10 mouse cellular contexts compared by ENCODE assay signal in genomic region chr10:79806972-79807371, GRCm38 (mm10). TPM values are rescaled to one million over a fixed set of nuclear protein-coding genes. Genes with fewer than 3 reads are reported as not detected.
DNase-seq lines count a peak whose midpoint lies in the region; ATAC-seq and TF ChIP-seq lines count a peak whose summit lies in the region.
"Had no signal": no experiment of that assay in that cellular context is flagged by ENCODE, and none has a peak within 500 bp of the region (broad histone marks: within the 10 kb centered on the region; RNA-seq: fewer than 3 reads in every experiment).

No protein-coding gene starts in this region.

- no peaks in the 10 kb centered on the region for H3K27me3 ChIP-seq in kidney, embryonic 16.5 days (ENCODE audit: insufficient read depth, low read length)
- H3K27me3 ChIP-seq in heart, embryonic 13.5 days (replicated peaks), result no peaks in the 10 kb centered on the region
- no peaks in the 10 kb centered on the region for H3K27me3 ChIP-seq in liver, embryonic 14.5 days (ENCODE audit: control insufficient read depth, insufficient read depth, low read length)
- H3K27me3 ChIP-seq in hindbrain, embryonic 16.5 days (replicated peaks; ENCODE audit: control insufficient read depth, insufficient read depth, low read length), result no peaks in the 10 kb centered on the region
- H3K27me3 ChIP-seq in forebrain, embryonic 15.5 days, result no peaks in the 10 kb centered on the region
- H3K27me3 ChIP-seq: Patski had no signal

- ATAC-seq in kidney, embryonic 16.5 days (ENCODE audit: low FRiP score, low TSS enrichment), result no peak
- no peak for ATAC-seq in heart, embryonic 13.5 days (ENCODE audit: extremely low read depth, insufficient number of reproducible peaks, low FRiP score, low TSS enrichment)
- 0 out of 2 replicates have a peak, but pooled peaks have one; percentile 27 for ATAC-seq in liver, embryonic 14.5 days (ENCODE audit: insufficient read depth)
- ATAC-seq in hindbrain, embryonic 16.5 days, result no peak
- no peak for ATAC-seq in forebrain, embryonic 15.5 days (replicated peaks)
- ATAC-seq: forebrain, embryonic 14.5 days; Patski had no signal

- H3K4me1 ChIP-seq in kidney, embryonic 16.5 days (ENCODE audit: insufficient read depth, low read length), result peaks cover 58% of the 10 kb centered on the region
- peaks cover 18% of the 10 kb centered on the region for H3K4me1 ChIP-seq in cortical plate, adult 2 months (ENCODE audit: control insufficient read depth, insufficient read depth, low read length)
- H3K4me1 ChIP-seq in heart, embryonic 13.5 days, result peaks cover 51% of the 10 kb centered on the region
- peaks cover 6 to 9% of the 10 kb centered on the region in 2 experiments for H3K4me1 ChIP-seq in liver, embryonic 14.5 days (replicated peaks; ENCODE audit: control insufficient read depth in 2 of 2, insufficient read depth in 2 of 2, low read length in 1 of 2)
- peaks cover 29% of the 10 kb centered on the region for H3K4me1 ChIP-seq in hindbrain, embryonic 16.5 days (ENCODE audit: control insufficient read depth, insufficient read depth, low read depth, low read length)
- peaks cover 43% of the 10 kb centered on the region for H3K4me1 ChIP-seq in forebrain, embryonic 15.5 days

- DNase-seq in kidney, adult 18-20 months, result no peak
- DNase-seq in liver, embryonic 14.5 days (ENCODE audit: low read depth in 3 of 3, low spot score in 3 of 3), result no peak
- DNase-seq in thymus, postnatal 4 days, result no peak

- no peaks in the 10 kb centered on the region for H3K9me3 ChIP-seq in kidney, embryonic 16.5 days (ENCODE audit: low read length)
- H3K9me3 ChIP-seq in heart, embryonic 13.5 days, result no peaks in the 10 kb centered on the region
- H3K9me3 ChIP-seq in liver, embryonic 14.5 days (ENCODE audit: control insufficient read depth, low read length), result no peaks in the 10 kb centered on the region
- no peaks in the 10 kb centered on the region for H3K9me3 ChIP-seq in hindbrain, embryonic 16.5 days (ENCODE audit: control insufficient read depth, low read length)
- no peaks in the 10 kb centered on the region for H3K9me3 ChIP-seq in forebrain, embryonic 15.5 days

- TF ChIP-seq POLR2A in cortical plate, adult 2 months (IDR thresholded peaks at IDR 0.05; ENCODE audit: extremely low read depth, insufficient read depth, low read length), result no peak

- 77% methylated on average over 10 of the region's 10 CpGs for WGBS in kidney, embryonic 16.5 days
- 71% methylated on average over 10 of the region's 10 CpGs for WGBS in heart, embryonic 13.5 days
- 67% methylated on average over 10 of the region's 10 CpGs for WGBS in liver, embryonic 14.5 days (ENCODE audit: insufficient replicate concordance)
- 85% methylated on average over 10 of the region's 10 CpGs for WGBS in hindbrain, embryonic 16.5 days
- WGBS in forebrain, embryonic 15.5 days, result 88% methylated on average over 10 of the region's 10 CpGs

- peak overlapping the region; percentile 71; the same call in 1 of the 2 replicates for H3K27ac ChIP-seq in kidney, embryonic 16.5 days (ENCODE audit: low read length)
- H3K27ac ChIP-seq in cortical plate, adult 2 months (ENCODE audit: insufficient read depth, low read length), result peak overlapping the region; percentile 20; the same call in 1 of the 2 replicates
- H3K27ac ChIP-seq in heart, embryonic 13.5 days (replicated peaks), result peak overlapping the region; percentile 84
- H3K27ac ChIP-seq in liver, embryonic 14.5 days, result no peak overlapping the region
- no peak overlapping the region for H3K27ac ChIP-seq in hindbrain, embryonic 16.5 days (ENCODE audit: low read depth, low read length)
- H3K27ac ChIP-seq in forebrain, embryonic 15.5 days (replicated peaks), result no peak overlapping the region

- H3K4me3 ChIP-seq in kidney, embryonic 16.5 days (ENCODE audit: low read length), result no peak overlapping the region
- H3K4me3 ChIP-seq in cortical plate, adult 2 months (ENCODE audit: insufficient read depth, low read length), result 0 out of 2 replicates have a peak overlapping the region, but pooled peaks have one; percentile 3
- peak overlapping the region; percentile 32 for H3K4me3 ChIP-seq in heart, embryonic 13.5 days
- H3K4me3 ChIP-seq in liver, embryonic 14.5 days (ENCODE audit: insufficient read depth in 1 of 2, low read depth in 2 of 2, low read length in 2 of 2), result no peak overlapping the region
- H3K4me3 ChIP-seq in hindbrain, embryonic 16.5 days (ENCODE audit: low read length), result no peak overlapping the region
- H3K4me3 ChIP-seq in forebrain, embryonic 15.5 days, result no peak overlapping the region

- H3K36me3 ChIP-seq in kidney, embryonic 16.5 days (ENCODE audit: insufficient read depth, low read length), result peaks cover 28% of the 10 kb centered on the region
- H3K36me3 ChIP-seq in heart, embryonic 13.5 days, result peaks cover 34% of the 10 kb centered on the region
- no peaks in the 10 kb centered on the region for H3K36me3 ChIP-seq in liver, embryonic 14.5 days (replicated peaks; ENCODE audit: control insufficient read depth, insufficient read depth, low read depth)
- peaks cover 25% of the 10 kb centered on the region for H3K36me3 ChIP-seq in hindbrain, embryonic 16.5 days (ENCODE audit: control insufficient read depth, insufficient read depth, low read length)
- peaks cover 49% of the 10 kb centered on the region for H3K36me3 ChIP-seq in forebrain, embryonic 15.5 days

- no peak for TF ChIP-seq CTCF in cortical plate, adult 2 months (IDR thresholded peaks at IDR 0.05; ENCODE audit: extremely low read depth, insufficient read depth, low read length)
- TF ChIP-seq CTCF in liver, embryonic 14.5 days (IDR thresholded peaks at IDR 0.05; ENCODE audit: low read depth), result no peak

- TF ChIP-seq EP300 in liver, embryonic 14.5 days (IDR thresholded peaks at IDR 0.05; ENCODE audit: low read depth), result no peak

- H3K4me2 ChIP-seq in kidney, embryonic 16.5 days (replicated peaks; ENCODE audit: low read depth, low read length), result no peak overlapping the region
- H3K4me2 ChIP-seq in heart, embryonic 13.5 days, result peak overlapping the region; percentile 56
- no peak overlapping the region for H3K4me2 ChIP-seq in liver, embryonic 14.5 days (ENCODE audit: low read depth)
- H3K4me2 ChIP-seq in hindbrain, embryonic 16.5 days (ENCODE audit: low read length), result no peak overlapping the region
- no peak overlapping the region for H3K4me2 ChIP-seq in forebrain, embryonic 15.5 days (replicated peaks)

- H3K9ac ChIP-seq in kidney, embryonic 16.5 days (replicated peaks; ENCODE audit: low read length), result no peak overlapping the region
- H3K9ac ChIP-seq in heart, embryonic 13.5 days, result peak overlapping the region; percentile 63; the same call in 1 of the 2 replicates
- H3K9ac ChIP-seq in liver, embryonic 14.5 days (replicated peaks), result no peak overlapping the region
- H3K9ac ChIP-seq in hindbrain, embryonic 16.5 days (ENCODE audit: low read depth, low read length), result no peak overlapping the region
- H3K9ac ChIP-seq in forebrain, embryonic 15.5 days (replicated peaks), result no peak overlapping the region

RNA-seq across cellular contexts. Expression of gene Palm, which starts 13.6 kb away (rescaled TPM):
- 190 and 194 TPM in 2 replicates for polyA plus RNA-seq in kidney, embryonic 16.5 days (2015; fragmentation: Nextera tagmentation; extraction: Ambion mirVana)
- polyA plus RNA-seq in cortical plate, adult 2 months (2012; rRNA removed), result 294 and 331 TPM in 2 replicates
- 67.1 and 69.3 TPM in 2 replicates for polyA plus RNA-seq in heart, embryonic 13.5 days (2015; fragmentation: Nextera tagmentation; extraction: Ambion mirVana)
- 3.4 and 3.5 TPM in 2 replicates for polyA plus RNA-seq in liver, embryonic 14.5 days (2012; rRNA removed)
- 4.0 and 4.1 TPM in 2 replicates for polyA plus RNA-seq in liver, embryonic 14.5 days (2014; fragmentation: Nextera tagmentation; extraction: Ambion mirVana)
- polyA plus RNA-seq in hindbrain, embryonic 16.5 days (2015; fragmentation: Nextera tagmentation; extraction: Ambion mirVana), result 297 and 309 TPM in 2 replicates
- polyA plus RNA-seq in forebrain, embryonic 15.5 days (2015; fragmentation: Nextera tagmentation; extraction: Ambion mirVana), result 317 and 325 TPM in 2 replicates

RNA-seq across cellular contexts. Expression of gene Misp, which starts 13.8 kb away (rescaled TPM):
- polyA plus RNA-seq in kidney, embryonic 16.5 days (2015; fragmentation: Nextera tagmentation; extraction: Ambion mirVana), result 18.2 and 18.5 TPM in 2 replicates
- polyA plus RNA-seq in cortical plate, adult 2 months (2012; rRNA removed), result 0.13 and 0.21 TPM in 2 replicates
- 1.2 and 1.4 TPM in 2 replicates for polyA plus RNA-seq in heart, embryonic 13.5 days (2015; fragmentation: Nextera tagmentation; extraction: Ambion mirVana)
- 0.13 and 0.18 TPM in 2 replicates for polyA plus RNA-seq in liver, embryonic 14.5 days (2012; rRNA removed)
- polyA plus RNA-seq in liver, embryonic 14.5 days (2014; fragmentation: Nextera tagmentation; extraction: Ambion mirVana), result 0.41 TPM in 1 of 2 replicates, not detected in the other
- 0.46 and 0.59 TPM in 2 replicates for polyA plus RNA-seq in hindbrain, embryonic 16.5 days (2015; fragmentation: Nextera tagmentation; extraction: Ambion mirVana)
- 0.66 and 0.68 TPM in 2 replicates for polyA plus RNA-seq in forebrain, embryonic 15.5 days (2015; fragmentation: Nextera tagmentation; extraction: Ambion mirVana)

RNA-seq across cellular contexts. Expression of gene Prss57, which starts 16.2 kb away (rescaled TPM):
- polyA plus RNA-seq in kidney, embryonic 16.5 days (2015; fragmentation: Nextera tagmentation; extraction: Ambion mirVana), result not detected in 2 replicates
- 1.4 and 2.1 TPM in 2 replicates for polyA plus RNA-seq in cortical plate, adult 2 months (2012; rRNA removed)
- 0.51 TPM in 1 of 2 replicates, not detected in the other for polyA plus RNA-seq in heart, embryonic 13.5 days (2015; fragmentation: Nextera tagmentation; extraction: Ambion mirVana)
- polyA plus RNA-seq in liver, embryonic 14.5 days (2012; rRNA removed), result 1.6 TPM in 2 replicates
- 3.2 and 4.9 TPM in 2 replicates for polyA plus RNA-seq in liver, embryonic 14.5 days (2014; fragmentation: Nextera tagmentation; extraction: Ambion mirVana)
- polyA plus RNA-seq in hindbrain, embryonic 16.5 days (2015; fragmentation: Nextera tagmentation; extraction: Ambion mirVana), result 0.31 TPM in 1 of 2 replicates, not detected in the other
- polyA plus RNA-seq in forebrain, embryonic 15.5 days (2015; fragmentation: Nextera tagmentation; extraction: Ambion mirVana), result 0.25 and 0.43 TPM in 2 replicates
- polyA plus RNA-seq: Patski had no signal

RNA-seq across cellular contexts. Expression of gene Fstl3, which starts 29.9 kb away (rescaled TPM):
- 23.9 and 26.4 TPM in 2 replicates for polyA plus RNA-seq in kidney, embryonic 16.5 days (2015; fragmentation: Nextera tagmentation; extraction: Ambion mirVana)
- 5.7 and 5.9 TPM in 2 replicates for polyA plus RNA-seq in cortical plate, adult 2 months (2012; rRNA removed)
- 23.8 and 27.3 TPM in 2 replicates for polyA plus RNA-seq in heart, embryonic 13.5 days (2015; fragmentation: Nextera tagmentation; extraction: Ambion mirVana)
- polyA plus RNA-seq in liver, embryonic 14.5 days (2012; rRNA removed), result 0.54 and 0.56 TPM in 2 replicates
- 0.18 and 0.23 TPM in 2 replicates for polyA plus RNA-seq in liver, embryonic 14.5 days (2014; fragmentation: Nextera tagmentation; extraction: Ambion mirVana)
- 2.6 and 3.0 TPM in 2 replicates for polyA plus RNA-seq in hindbrain, embryonic 16.5 days (2015; fragmentation: Nextera tagmentation; extraction: Ambion mirVana)
- 0.83 and 0.84 TPM in 2 replicates for polyA plus RNA-seq in forebrain, embryonic 15.5 days (2015; fragmentation: Nextera tagmentation; extraction: Ambion mirVana)

RNA-seq across cellular contexts. Expression of gene Rnf126, which starts 40.2 kb away (rescaled TPM):
- 66.4 and 77.0 TPM in 2 replicates for polyA plus RNA-seq in kidney, embryonic 16.5 days (2015; fragmentation: Nextera tagmentation; extraction: Ambion mirVana)
- 157 TPM in 2 replicates for polyA plus RNA-seq in cortical plate, adult 2 months (2012; rRNA removed)
- 61.4 and 66.3 TPM in 2 replicates for polyA plus RNA-seq in heart, embryonic 13.5 days (2015; fragmentation: Nextera tagmentation; extraction: Ambion mirVana)
- polyA plus RNA-seq in liver, embryonic 14.5 days (2012; rRNA removed), result 46.4 and 51.3 TPM in 2 replicates
- 27.7 and 33.7 TPM in 2 replicates for polyA plus RNA-seq in liver, embryonic 14.5 days (2014; fragmentation: Nextera tagmentation; extraction: Ambion mirVana)
- polyA plus RNA-seq in hindbrain, embryonic 16.5 days (2015; fragmentation: Nextera tagmentation; extraction: Ambion mirVana), result 74.2 and 101 TPM in 2 replicates
- polyA plus RNA-seq in forebrain, embryonic 15.5 days (2015; fragmentation: Nextera tagmentation; extraction: Ambion mirVana), result 94.9 and 108 TPM in 2 replicates

Comparison
In these comparisons a context has a peak if more than half of its experiments do, and no peak if none do; other contexts are left out.
1. H3K27ac ChIP-seq: peak in kidney, embryonic 16.5 days (single experiment), cortical plate, adult 2 months (single experiment) and heart, embryonic 13.5 days (single experiment); none in liver, embryonic 14.5 days (single experiment), hindbrain, embryonic 16.5 days (single experiment) and forebrain, embryonic 15.5 days (single experiment).
2. H3K4me3 ChIP-seq: peak in cortical plate, adult 2 months (single experiment) and heart, embryonic 13.5 days (single experiment); none in kidney, embryonic 16.5 days (single experiment), liver, embryonic 14.5 days (0 of 2), hindbrain, embryonic 16.5 days (single experiment) and forebrain, embryonic 15.5 days (single experiment).
3. RNA of gene Palm, which starts 13.6 kb away (polyA plus RNA-seq): 317 to 325 TPM in forebrain, embryonic 15.5 days, 297 to 309 TPM in hindbrain, embryonic 16.5 days, 294 to 331 TPM in cortical plate, adult 2 months, 190 to 194 TPM in kidney, embryonic 16.5 days and 67.1 to 69.3 TPM in heart, embryonic 13.5 days; 3.4 to 4.1 TPM in liver, embryonic 14.5 days; every median in the first group is over 10 times any median in the second.